Mouse (Mus musculus) gonadal fat pad, adult 2 months (tissue): ENCODE data around the gene Cyp3a44. TPM values are rescaled to one million over a fixed set of nuclear protein-coding genes. Genes with fewer than 3 reads are reported as not detected.
"Not testable (repeated sequence)": the region's sequence is repeated elsewhere in the genome, so short reads cannot be mapped to it uniquely, and the experiment has no call there.

Experiments used
- DNase-seq: peaks from one replicate; pipeline ENCODE4 v3.0.0-alpha.2; 2012; ENCODE audit warnings: low read depth
- polyA plus RNA-seq: library from polyadenylated mRNA; depleted of rRNA; stranded (reverse); fragments of >200 nt; gene quantifications from 2 replicates; pipeline ENCODE4 v1.2.3, GENCODE M21; 2012; rRNA removed

Cyp3a44 gene
- not detected in 2 replicates for polyA plus RNA-seq

GRCm38 (mm10) chr5:145805796-145806195, at the start of gene Cyp3a44:
TSS of gene Cyp3a44 (minus strand) at chr5:145805874.
- DNase-seq: not testable (repeated sequence)

DNA sequence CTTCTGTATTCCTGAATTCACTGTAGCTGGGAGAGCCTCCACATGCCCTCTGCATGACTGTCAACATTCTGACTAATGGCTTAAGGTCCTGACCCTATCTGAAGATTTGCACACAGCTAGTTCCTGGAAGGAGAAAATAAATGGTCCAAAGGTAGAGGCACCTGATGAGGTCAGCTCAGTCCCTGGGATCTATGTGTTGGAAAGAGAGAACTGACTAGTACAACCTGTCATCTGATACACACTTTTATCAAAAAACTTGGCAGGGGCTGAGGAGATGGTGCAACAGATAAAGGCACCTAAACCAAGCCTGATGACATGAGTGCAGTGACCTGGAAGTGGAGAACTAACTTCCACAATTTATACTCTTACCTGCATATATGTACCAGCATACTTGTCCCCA, 5.4 kb downstream of the Cyp3a44 start:
- DNase-seq: not testable (repeated sequence)

DNA sequence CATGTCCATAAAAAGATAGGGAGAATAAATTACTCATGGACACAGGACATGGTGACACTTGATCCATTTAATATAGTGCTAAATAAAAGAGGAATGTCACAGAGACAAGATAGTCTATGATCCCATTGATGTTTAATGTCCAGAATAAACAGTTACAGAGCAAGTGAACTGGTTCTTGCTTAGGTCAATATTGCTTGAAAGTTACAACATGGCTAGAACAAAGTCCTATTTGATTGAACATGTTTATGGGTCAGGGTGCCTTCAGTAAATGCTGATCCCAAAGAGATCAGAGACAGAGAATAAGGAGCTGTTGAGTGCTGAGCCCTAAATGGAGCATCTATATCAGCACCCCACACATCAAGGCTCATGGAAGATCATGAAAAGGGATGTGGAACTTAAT, 12.4 kb downstream of the Cyp3a44 start:
- not testable (repeated sequence) for DNase-seq

GRCm38 (mm10) chr5:145737512-145737911, 68.2 kb downstream of the Cyp3a44 start:
- not testable (repeated sequence) for DNase-seq

Other genes with a start within 250 kb of the Cyp3a44 start
- not detected in 2 replicates for gene Cyp3a41b, start 221.1 kb downstream of the Cyp3a44 start, polyA plus RNA-seq
- 0.10 TPM in 1 of 2 replicates, not detected in the other for gene Cyp3a41a, start 85.7 kb downstream of the Cyp3a44 start, polyA plus RNA-seq
- 0.60 TPM in 1 of 2 replicates, not detected in the other for gene Cyp3a11, start 74.1 kb upstream of the Cyp3a44 start, polyA plus RNA-seq
- gene Cyp3a25, start 203.7 kb upstream of the Cyp3a44 start, polyA plus RNA-seq: 0.10 TPM in 1 of 2 replicates, not detected in the other